Mouse (Mus musculus): ENCODE data around the gene Card19. TPM values are rescaled to one million over a fixed set of nuclear protein-coding genes. Genes with fewer than 3 reads are reported as not detected.

The Card19 gene
- total RNA-seq, 2 experiments from 2014 or later = 103 to 108 TPM

- DNase-seq = peak; percentile 97
These were observed 46.2 kb downstream of the Card19 start for GRCm38 (mm10) chr13:49169448-49170207.

GRCm38 (mm10) chr13:49167081-49167480 lies 48.8 kb downstream of the Card19 start:
- no peak for DNase-seq

- no peak for DNase-seq
These were observed 52.2 kb downstream of the Card19 start for GRCm38 (mm10) chr13:49163645-49164044.

GRCm38 (mm10) chr13:49162722-49163121 lies 53.1 kb downstream of the Card19 start:
- DNase-seq = no peak

DNA sequence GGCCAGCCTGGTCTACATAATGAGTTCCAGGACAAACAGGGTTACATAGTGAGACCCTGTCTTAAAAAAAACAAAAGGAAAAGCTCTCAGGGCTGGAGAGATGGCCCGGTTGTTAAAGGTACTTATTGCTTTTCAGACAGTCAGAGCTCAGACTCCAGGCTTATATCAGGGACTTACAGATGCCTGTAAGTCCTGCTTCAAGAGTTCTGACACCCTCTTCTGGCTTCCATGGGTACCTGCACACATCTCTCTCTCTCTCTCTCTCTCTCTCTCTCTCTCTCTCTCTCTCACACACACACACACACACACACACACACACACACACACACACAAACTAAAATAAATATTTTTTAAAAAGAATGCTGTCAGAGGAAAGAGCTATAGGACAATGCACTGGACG lies 54.6 kb downstream of the Card19 start:
- no peak for DNase-seq

- no peak for DNase-seq
These were observed 57.7 kb downstream of the Card19 start for GRCm38 (mm10) chr13:49158040-49158713.

DNA sequence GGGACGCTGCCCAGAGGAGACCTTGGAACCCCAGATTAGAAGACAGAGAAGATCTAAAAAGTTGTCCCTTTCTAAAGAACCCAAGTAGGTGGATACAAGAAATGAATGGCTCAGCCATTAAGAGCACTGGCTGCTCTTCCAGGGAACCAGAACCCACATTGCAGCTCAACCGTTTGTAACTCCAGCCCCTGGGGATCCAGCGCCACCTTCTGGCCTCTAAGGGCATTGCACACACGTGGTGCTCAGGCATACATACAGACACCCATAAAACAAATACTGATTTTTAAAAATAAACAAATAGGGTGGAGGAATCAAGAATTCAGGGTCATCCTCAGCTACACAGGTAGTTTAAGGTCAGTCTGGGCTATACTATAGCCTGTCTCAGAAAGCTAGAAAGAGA lies 59.2 kb downstream of the Card19 start:
- no peak for DNase-seq

GRCm38 (mm10) chr13:49154621-49155020 lies 61.2 kb downstream of the Card19 start:
- no peak for DNase-seq

- no peak for DNase-seq
These were observed 61.8 kb downstream of the Card19 start for GRCm38 (mm10) chr13:49154028-49154427.

Other genes with a start within 250 kb of the Card19 start
- 100 to 1,000 TPM; 112 to 118 TPM for gene Fam120a, start 248.0 kb downstream of the Card19 start, total RNA-seq (2021)
- 10 to 100 TPM; 22.3 to 25.0 TPM for gene Wnk2, start 68.0 kb downstream of the Card19 start, total RNA-seq (2021)
- 10 to 100 TPM; 51.3 to 53.5 TPM for gene Ninj1, start 28.6 kb downstream of the Card19 start, total RNA-seq (2021)
- gene Susd3, start 32.7 kb upstream of the Card19 start, total RNA-seq (2021) = under 1 TPM; 0.43 to 0.68 TPM
- under 1 TPM; 0.27 to 0.55 TPM for gene Fgd3, start 104.3 kb upstream of the Card19 start, total RNA-seq (2021)
- 10 to 100 TPM; 80.9 to 84.3 TPM for gene Bicd2, start 125.5 kb upstream of the Card19 start, total RNA-seq (2021)
- 1 to 10 TPM; 9.5 to 9.9 TPM for gene Ippk, start 205.2 kb upstream of the Card19 start, total RNA-seq (2021)